Mouse (Mus musculus): ENCODE results near the gene Aifm3.

Aifm3 gene

DNA sequence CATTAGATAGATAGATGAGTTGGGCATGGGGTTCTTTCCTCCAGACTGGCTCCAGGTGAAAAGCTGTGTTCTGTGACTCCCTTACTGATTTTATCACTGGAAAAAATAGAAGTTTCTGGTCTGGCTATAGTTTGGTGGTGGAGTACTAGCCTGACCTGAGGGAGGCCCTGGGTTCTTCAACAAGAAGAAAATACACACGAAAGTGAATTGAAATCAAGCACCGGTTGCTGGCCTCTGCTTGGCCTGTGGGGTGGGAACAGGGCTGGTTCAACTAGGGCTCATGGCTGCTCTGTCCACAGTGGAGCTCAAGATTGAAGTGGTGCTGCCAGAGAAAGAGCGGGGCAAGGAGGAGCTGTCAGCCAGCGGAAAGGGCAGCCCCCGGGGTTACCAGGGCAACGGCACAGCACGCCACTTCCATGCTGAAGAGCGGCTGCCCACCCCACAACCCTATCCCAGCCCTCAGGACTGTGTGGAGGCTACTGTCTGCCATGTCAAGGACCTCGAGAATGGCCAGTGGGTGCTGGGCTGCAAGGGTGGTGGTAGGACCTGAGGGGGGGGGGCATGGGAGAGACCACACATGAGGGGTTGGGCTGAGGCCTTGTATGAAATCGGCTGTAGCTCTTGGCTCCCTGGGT lies 10.0 kb downstream of the Aifm3 start:
- no peak for DNase-seq (ENCODE audit: low read depth)

DNA sequence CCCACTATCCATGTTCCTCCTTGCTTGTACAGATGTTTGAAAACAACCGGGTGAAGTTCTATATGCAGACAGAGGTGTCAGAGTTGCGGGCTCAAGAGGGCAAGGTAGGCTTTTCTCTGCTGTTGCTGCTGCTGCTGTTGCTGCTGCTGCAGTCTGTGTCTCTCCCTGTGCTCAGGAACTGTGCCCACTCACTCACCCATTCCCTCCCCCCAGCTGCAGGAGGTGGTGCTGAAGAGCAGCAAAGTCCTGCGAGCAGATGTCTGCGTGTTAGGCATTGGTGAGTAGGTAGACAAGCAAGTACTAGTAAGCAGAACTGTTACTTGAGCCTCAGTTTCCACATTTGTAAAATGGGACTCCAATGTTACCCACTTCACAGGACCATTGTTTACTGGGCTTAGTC lies 13.3 kb downstream of the Aifm3 start:
- DNase-seq (ENCODE audit: low read depth), result no peak

GRCm38 (mm10) chr16:17507018-17507552 lies 17.7 kb downstream of the Aifm3 start:
- DNase-seq (ENCODE audit: low read depth), result no peak

GRCm38 (mm10) chr16:17508031-17508430 lies 18.6 kb downstream of the Aifm3 start:
- DNase-seq (ENCODE audit: low read depth), result peak; percentile 33

- peak; percentile 88 for DNase-seq (ENCODE audit: low read depth)
These were observed 19.3 kb downstream of the Aifm3 start, which contains the start of gene Lztr1 for GRCm38 (mm10) chr16:17508546-17509239. TSS of gene Lztr1 (plus strand) at chr16:17508688.

DNA sequence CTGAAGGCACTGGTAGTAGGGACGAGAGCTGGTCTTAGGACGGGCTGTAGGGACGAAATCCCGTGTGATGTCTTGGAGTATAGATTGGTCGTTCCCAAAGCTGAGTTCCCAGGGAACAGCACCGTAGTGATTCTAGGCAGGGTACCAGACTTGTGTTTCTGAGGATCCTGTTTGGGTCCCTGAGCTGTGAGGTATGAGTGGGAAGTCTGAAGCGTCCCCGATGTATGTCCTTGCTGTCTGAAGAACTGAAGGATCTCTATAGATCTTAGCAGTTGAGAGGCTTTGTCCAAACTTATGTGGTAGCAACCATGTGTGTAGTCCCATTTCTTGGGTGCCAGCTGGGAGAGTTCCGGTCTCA lies 19.8 kb downstream of the Aifm3 start:
- no peak for DNase-seq (ENCODE audit: low read depth)

GRCm38 (mm10) chr16:17510143-17510542 lies 20.7 kb downstream of the Aifm3 start:
- DNase-seq (ENCODE audit: low read depth), result no peak

DNA sequence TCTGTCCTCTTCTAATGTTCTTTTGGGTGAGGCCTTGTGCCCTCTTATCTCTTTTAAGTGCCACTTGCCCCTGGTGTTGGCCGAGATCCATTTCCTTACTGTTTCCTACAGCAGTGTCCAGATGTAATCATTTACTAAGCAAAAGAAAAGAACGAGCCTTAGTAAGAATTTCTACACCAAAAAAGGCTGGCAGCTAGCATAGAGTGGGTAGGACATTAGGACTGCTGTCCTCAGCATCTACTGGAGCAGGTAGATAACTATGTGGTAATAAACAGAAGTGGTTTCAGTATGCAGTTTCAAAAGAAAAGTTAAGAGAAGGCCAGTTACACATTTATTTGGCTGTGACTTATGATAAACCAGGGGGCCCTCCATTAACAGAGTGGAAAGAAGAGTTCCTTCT lies 21.3 kb downstream of the Aifm3 start:
- no peak for DNase-seq (ENCODE audit: low read depth)

GRCm38 (mm10) chr16:17511431-17511830 lies 22.0 kb downstream of the Aifm3 start:
- no peak for DNase-seq (ENCODE audit: low read depth)

GRCm38 (mm10) chr16:17518910-17519309 lies 29.5 kb downstream of the Aifm3 start:
- no peak for DNase-seq (ENCODE audit: low read depth)

DNA sequence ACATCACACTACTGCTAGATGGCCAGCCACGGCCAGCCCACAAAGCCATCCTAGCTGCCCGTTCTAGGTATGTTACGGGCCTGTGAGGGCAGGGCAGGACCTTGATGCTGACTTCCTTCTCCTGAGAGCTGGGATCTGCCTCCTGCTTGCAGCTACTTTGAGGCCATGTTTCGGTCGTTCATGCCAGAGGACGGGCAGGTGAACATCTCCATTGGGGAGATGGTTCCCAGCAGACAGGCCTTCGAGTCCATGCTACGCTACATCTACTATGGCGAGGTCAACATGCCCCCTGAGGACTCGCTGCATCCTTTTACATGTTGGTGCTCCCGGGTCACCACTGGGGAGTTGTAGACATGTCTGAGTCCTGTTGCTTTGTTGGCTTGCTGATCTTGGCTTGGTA lies 34.7 kb downstream of the Aifm3 start:
- no peak for DNase-seq (ENCODE audit: low read depth)

- no peak for DNase-seq (ENCODE audit: low read depth)
These were observed 36.1 kb downstream of the Aifm3 start for GRCm38 (mm10) chr16:17525524-17525923.

DNA sequence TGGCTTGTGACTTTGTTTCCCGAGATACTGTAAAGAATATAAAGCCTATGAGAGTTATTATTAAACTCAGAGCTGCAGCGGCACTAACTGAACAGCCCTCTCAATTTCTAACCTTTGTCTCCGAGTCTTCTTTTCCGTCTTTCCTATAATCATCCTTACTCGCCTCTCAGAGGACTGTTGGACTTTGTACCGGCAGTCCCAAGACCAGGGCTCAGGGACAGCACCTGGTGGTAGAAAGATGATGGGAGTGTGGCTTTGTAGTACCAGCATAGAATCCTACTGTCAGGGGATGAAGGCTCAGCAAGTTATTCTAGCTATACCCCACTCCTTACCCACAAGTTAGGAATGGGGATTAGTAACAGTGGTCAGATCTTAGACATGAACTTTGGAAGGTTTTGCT lies 36.8 kb downstream of the Aifm3 start:
- no peak for DNase-seq (ENCODE audit: low read depth)

DNA sequence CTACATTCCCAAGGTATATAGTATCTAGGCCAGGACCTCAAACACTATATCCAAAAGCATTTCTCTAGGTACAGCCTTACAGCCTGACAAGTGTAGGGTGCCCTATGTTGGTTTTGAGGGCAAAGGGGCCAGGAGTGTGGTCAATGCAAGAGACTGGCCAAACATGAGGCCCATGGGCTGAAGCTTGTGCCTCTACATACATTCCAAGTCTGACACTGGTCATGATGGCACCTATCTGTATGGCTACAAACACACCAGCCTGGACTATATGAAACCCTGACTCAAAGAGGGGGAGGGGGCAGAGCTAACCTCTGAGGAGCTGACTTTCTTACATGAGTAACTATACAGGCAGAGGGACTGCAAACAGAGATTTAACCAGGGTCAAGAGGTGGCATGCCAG lies 38.2 kb downstream of the Aifm3 start:
- DNase-seq (ENCODE audit: low read depth), result no peak

DNA sequence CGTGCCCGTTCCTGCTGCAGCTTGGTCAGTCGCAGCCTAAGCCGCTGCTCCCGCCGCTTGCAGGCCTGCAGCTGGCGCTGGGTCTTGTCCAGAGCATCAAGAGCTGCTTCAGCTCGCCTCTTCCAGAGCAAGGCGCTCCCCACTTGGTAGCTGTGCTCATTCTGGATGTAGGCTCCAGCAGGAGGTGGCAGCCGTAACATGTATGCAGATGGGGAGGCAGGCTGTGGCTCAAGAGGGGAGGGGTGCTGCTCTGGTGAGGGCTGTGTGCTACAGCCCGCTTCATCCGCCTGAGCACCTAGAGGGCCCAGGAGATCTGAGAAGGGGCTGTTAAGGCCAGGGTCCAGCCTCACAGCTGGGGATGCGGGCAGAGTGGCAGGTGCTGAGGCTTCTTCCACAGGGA lies 38.9 kb downstream of the Aifm3 start:
- DNase-seq (ENCODE audit: low read depth), result no peak

GRCm38 (mm10) chr16:17529981-17530586 lies 40.7 kb downstream of the Aifm3 start:
- no peak for DNase-seq (ENCODE audit: low read depth)

GRCm38 (mm10) chr16:17530640-17531288 lies 41.4 kb downstream of the Aifm3 start, which contains the start of gene Thap7:
TSS of gene Thap7 (minus strand) at chr16:17531136.
- DNase-seq (ENCODE audit: low read depth), result peak; percentile 98

- no peak for DNase-seq (ENCODE audit: low read depth)
These were observed 42.9 kb downstream of the Aifm3 start for GRCm38 (mm10) chr16:17532271-17532670.

- DNase-seq (ENCODE audit: low read depth), result no peak
These were observed 43.4 kb downstream of the Aifm3 start for GRCm38 (mm10) chr16:17532676-17533329.

GRCm38 (mm10) chr16:17536584-17536983 lies 47.2 kb downstream of the Aifm3 start:
- no peak for DNase-seq (ENCODE audit: low read depth)

GRCm38 (mm10) chr16:17542632-17543031 lies 53.2 kb downstream of the Aifm3 start:
- DNase-seq (ENCODE audit: low read depth), result no peak

- DNase-seq (ENCODE audit: low read depth), result no peak
These were observed 63.4 kb downstream of the Aifm3 start for GRCm38 (mm10) chr16:17552837-17553236.
